Mouse (Mus musculus) stomach, postnatal 0 days (tissue): ENCODE data around the gene Brf1.

Source experiments
- CTCF ChIP-seq: IDR thresholded peaks from 2 replicates; pipeline ENCODE4 v1.5.1; 2016; ENCODE audit warnings: antibody characterized with exemption, low read depth, mild to moderate bottlenecking, moderate library complexity
- EP300 ChIP-seq: optimal IDR thresholded peaks from 2 replicates; pipeline ENCODE3; 2016; ENCODE audit warnings: antibody characterized with exemption

DNA sequence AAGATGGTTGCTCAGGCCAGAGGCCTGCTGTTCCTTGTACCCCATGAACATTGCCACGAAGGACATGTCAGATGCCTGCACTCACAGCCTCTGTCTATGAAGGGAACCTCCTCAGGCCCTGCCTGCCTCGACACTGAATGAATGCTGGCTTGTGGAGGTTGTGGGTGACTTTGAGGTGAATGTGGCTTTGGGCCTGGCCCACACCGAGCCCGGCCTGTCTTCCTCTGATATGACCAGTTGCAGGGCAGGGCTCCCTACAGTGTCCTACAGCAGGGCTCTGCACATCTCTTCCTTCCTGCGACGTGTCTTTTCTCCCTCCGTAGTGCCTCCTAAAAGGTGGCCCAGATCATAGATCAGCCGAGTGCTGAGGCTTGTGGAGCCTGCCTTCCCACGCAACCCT lies 30.5 kb upstream of the Brf1 start:
- TF ChIP-seq EP300 (no peak), CTCF (no peak)
